Mouse (Mus musculus): ENCODE results near the gene Gm49361. TPM values are rescaled to one million over a fixed set of nuclear protein-coding genes. Genes with fewer than 3 reads are reported as not detected.
"Not testable (repeated sequence)": the region's sequence is repeated elsewhere in the genome, so short reads cannot be mapped to it uniquely, and the experiment has no call there.

The Gm49361 gene
- total RNA-seq, 1 experiment from 2014 or later = 3.4 TPM

GRCm38 (mm10) chr14:57690681-57691080 lies 55.2 kb downstream of the Gm49361 start:
- no peak for DNase-seq

- DNase-seq = not testable (repeated sequence)
These were observed 57.8 kb downstream of the Gm49361 start for GRCm38 (mm10) chr14:57688066-57688465.

GRCm38 (mm10) chr14:57687441-57687840 lies 58.5 kb downstream of the Gm49361 start:
- no peak for DNase-seq

- no peak for DNase-seq
These were observed 59.3 kb downstream of the Gm49361 start for GRCm38 (mm10) chr14:57686647-57687046.

GRCm38 (mm10) chr14:57684579-57684978 lies 61.3 kb downstream of the Gm49361 start:
- DNase-seq = peak; percentile 76

GRCm38 (mm10) chr14:57682751-57683150 lies 63.2 kb downstream of the Gm49361 start:
- DNase-seq = no peak

GRCm38 (mm10) chr14:57679958-57680535 lies 65.9 kb downstream of the Gm49361 start:
- DNase-seq = peak; percentile 87

GRCm38 (mm10) chr14:57679523-57679922 lies 66.4 kb downstream of the Gm49361 start:
- DNase-seq = no peak

- no peak for DNase-seq
These were observed 70.4 kb downstream of the Gm49361 start for GRCm38 (mm10) chr14:57675481-57675880.

- no peak for DNase-seq
These were observed 80.3 kb downstream of the Gm49361 start for GRCm38 (mm10) chr14:57665628-57665950.

GRCm38 (mm10) chr14:57664822-57665627 lies 80.9 kb downstream of the Gm49361 start, which contains the start of gene Xpo4:
Gene Xpo4, minus strand, starts transcription at chr14:57665430.
- DNase-seq = peak; percentile 91

GRCm38 (mm10) chr14:57664311-57664821 lies 81.5 kb downstream of the Gm49361 start:
- DNase-seq = peak; percentile 69

GRCm38 (mm10) chr14:57663630-57664029 lies 82.3 kb downstream of the Gm49361 start:
- no peak for DNase-seq

- no peak for DNase-seq
These were observed 87.6 kb downstream of the Gm49361 start for GRCm38 (mm10) chr14:57658301-57658700.

GRCm38 (mm10) chr14:57657500-57657899 lies 88.4 kb downstream of the Gm49361 start:
- no peak for DNase-seq

- not testable (repeated sequence) for DNase-seq
These were observed 89.4 kb downstream of the Gm49361 start for GRCm38 (mm10) chr14:57656519-57656918.

- DNase-seq = no peak
These were observed 96.4 kb downstream of the Gm49361 start for GRCm38 (mm10) chr14:57649501-57649900.

- DNase-seq = no peak
These were observed 99.7 kb downstream of the Gm49361 start for GRCm38 (mm10) chr14:57646155-57646554.

GRCm38 (mm10) chr14:57639153-57639552 lies 106.8 kb downstream of the Gm49361 start:
- no peak for DNase-seq

GRCm38 (mm10) chr14:57634141-57634540 lies 111.8 kb downstream of the Gm49361 start:
- peak; percentile 64 for DNase-seq

- DNase-seq = no peak
These were observed 116.3 kb downstream of the Gm49361 start for GRCm38 (mm10) chr14:57629595-57629994.

GRCm38 (mm10) chr14:57622934-57623333 lies 123.0 kb downstream of the Gm49361 start:
- no peak for DNase-seq

- DNase-seq = no peak
These were observed 124.2 kb downstream of the Gm49361 start for GRCm38 (mm10) chr14:57621699-57622098.
